Mouse (Mus musculus): ENCODE results near the gene Rbm38.

The Rbm38 gene

GRCm38 (mm10) chr2:173048041-173048745 is 27.9 kb downstream of the Rbm38 start:
- in situ Hi-C loops (cut with MboI; ENCODE audit: low pct_unique_long_range_greater_than_20kb in 1 of 2, low sequenced_read_pairs in 2 of 2, unreplicated experiment in 1 of 2): no loop called here

GRCm38 (mm10) chr2:173049231-173049630 is 28.9 kb downstream of the Rbm38 start:
- in situ Hi-C loops (cut with MboI; ENCODE audit: low pct_unique_long_range_greater_than_20kb in 1 of 2, low sequenced_read_pairs in 2 of 2, unreplicated experiment in 1 of 2): no loop called here

- in situ Hi-C loops (cut with MboI; ENCODE audit: low pct_unique_long_range_greater_than_20kb in 1 of 2, low sequenced_read_pairs in 2 of 2, unreplicated experiment in 1 of 2): no loop called here
Measured at GRCm38 (mm10) chr2:173049817-173050216, 29.5 kb downstream of the Rbm38 start.

- in situ Hi-C loops (cut with MboI; ENCODE audit: low pct_unique_long_range_greater_than_20kb in 1 of 2, low sequenced_read_pairs in 2 of 2, unreplicated experiment in 1 of 2): no loop called here
Measured at GRCm38 (mm10) chr2:173050604-173051382, 30.5 kb downstream of the Rbm38 start.

GRCm38 (mm10) chr2:173052881-173053280 is 32.6 kb downstream of the Rbm38 start:
- in situ Hi-C loops (cut with MboI; ENCODE audit: low pct_unique_long_range_greater_than_20kb in 1 of 2, low sequenced_read_pairs in 2 of 2, unreplicated experiment in 1 of 2): no loop called here

GRCm38 (mm10) chr2:173053846-173054245 is 33.5 kb downstream of the Rbm38 start:
- in situ Hi-C loops (cut with MboI; ENCODE audit: low pct_unique_long_range_greater_than_20kb in 1 of 2, low sequenced_read_pairs in 2 of 2, unreplicated experiment in 1 of 2): no loop called here

GRCm38 (mm10) chr2:173056303-173056881 is 36.1 kb downstream of the Rbm38 start:
- in situ Hi-C loops (cut with MboI; ENCODE audit: low pct_unique_long_range_greater_than_20kb in 1 of 2, low sequenced_read_pairs in 2 of 2, unreplicated experiment in 1 of 2): no loop called here

GRCm38 (mm10) chr2:173056882-173057315 is 36.6 kb downstream of the Rbm38 start:
- in situ Hi-C loops (cut with MboI; ENCODE audit: low pct_unique_long_range_greater_than_20kb in 1 of 2, low sequenced_read_pairs in 2 of 2, unreplicated experiment in 1 of 2): no loop called here

- in situ Hi-C loops (cut with MboI; ENCODE audit: low pct_unique_long_range_greater_than_20kb in 1 of 2, low sequenced_read_pairs in 2 of 2, unreplicated experiment in 1 of 2): no loop called here
Measured at GRCm38 (mm10) chr2:173057623-173058022, 37.3 kb downstream of the Rbm38 start.

- in situ Hi-C loops (cut with MboI; ENCODE audit: low pct_unique_long_range_greater_than_20kb in 1 of 2, low sequenced_read_pairs in 2 of 2, unreplicated experiment in 1 of 2): no loop called here
Measured at GRCm38 (mm10) chr2:173058263-173058662, 38.0 kb downstream of the Rbm38 start.

GRCm38 (mm10) chr2:173060450-173060849 is 40.2 kb downstream of the Rbm38 start:
- in situ Hi-C loops (cut with MboI; ENCODE audit: low pct_unique_long_range_greater_than_20kb in 1 of 2, low sequenced_read_pairs in 2 of 2, unreplicated experiment in 1 of 2): no loop called here

GRCm38 (mm10) chr2:173061443-173062351 is 41.4 kb downstream of the Rbm38 start:
- in situ Hi-C loops (cut with MboI; ENCODE audit: low pct_unique_long_range_greater_than_20kb in 1 of 2, low sequenced_read_pairs in 2 of 2, unreplicated experiment in 1 of 2): no loop called here

GRCm38 (mm10) chr2:173063219-173063618 is 42.9 kb downstream of the Rbm38 start:
- in situ Hi-C loops (cut with MboI; ENCODE audit: low pct_unique_long_range_greater_than_20kb in 1 of 2, low sequenced_read_pairs in 2 of 2, unreplicated experiment in 1 of 2): no loop called here

GRCm38 (mm10) chr2:173064864-173065263 is 44.6 kb downstream of the Rbm38 start:
- in situ Hi-C loops (cut with MboI; ENCODE audit: low pct_unique_long_range_greater_than_20kb in 1 of 2, low sequenced_read_pairs in 2 of 2, unreplicated experiment in 1 of 2): no loop called here

- in situ Hi-C loops (cut with MboI; ENCODE audit: low pct_unique_long_range_greater_than_20kb in 1 of 2, low sequenced_read_pairs in 2 of 2, unreplicated experiment in 1 of 2): no loop called here
Measured at GRCm38 (mm10) chr2:173072948-173073347, 52.6 kb downstream of the Rbm38 start.

GRCm38 (mm10) chr2:173073666-173074065 is 53.4 kb downstream of the Rbm38 start:
- in situ Hi-C loops (cut with MboI; ENCODE audit: low pct_unique_long_range_greater_than_20kb in 1 of 2, low sequenced_read_pairs in 2 of 2, unreplicated experiment in 1 of 2): no loop called here

GRCm38 (mm10) chr2:173076921-173077320 is 56.6 kb downstream of the Rbm38 start:
- in situ Hi-C loops (cut with MboI; ENCODE audit: low pct_unique_long_range_greater_than_20kb in 1 of 2, low sequenced_read_pairs in 2 of 2, unreplicated experiment in 1 of 2): loop anchor here in 1 of 2 experiments (5.0 kb wide), 1 partner anchor 65 kb away; no protein-coding TSS in a partner anchor

- in situ Hi-C loops (cut with MboI; ENCODE audit: low pct_unique_long_range_greater_than_20kb in 1 of 2, low sequenced_read_pairs in 2 of 2, unreplicated experiment in 1 of 2): loop anchor here (5.0 to 10.0 kb wide), 5 partner anchors 68 to 243 kb away; no protein-coding TSS in a partner anchor
Measured at GRCm38 (mm10) chr2:173079766-173080549, 59.7 kb downstream of the Rbm38 start.

All from mouse embryonic stem cell (cell line).